Mouse (Mus musculus): ENCODE data around the gene Tnrc18. TPM values are rescaled to one million over a fixed set of nuclear protein-coding genes. Genes with fewer than 3 reads are reported as not detected.

Tnrc18 gene
- polyA plus RNA-seq, 1 experiment from 2014 or later: 36.4 TPM

DNA sequence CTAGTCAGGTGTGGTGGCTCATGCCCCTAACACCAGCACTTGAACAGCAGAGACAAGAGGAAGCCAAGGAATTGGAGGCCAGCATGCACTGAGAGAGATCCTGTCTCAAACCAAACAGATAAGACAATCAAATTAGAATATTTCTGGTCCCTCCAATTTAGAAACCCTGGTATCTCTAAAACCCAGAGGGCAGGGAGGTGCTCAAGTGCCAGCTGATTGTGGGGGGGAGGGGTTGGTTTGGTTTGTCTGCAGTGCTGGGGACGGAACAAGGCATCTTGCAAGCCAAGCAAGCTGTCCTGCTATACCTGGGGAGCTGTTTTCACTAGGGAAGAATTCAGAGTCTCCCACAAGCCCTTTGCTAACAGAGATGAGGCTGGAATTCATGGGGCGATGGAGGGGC is 15.5 kb downstream of the Tnrc18 start:
- no peak for ATAC-seq (ENCODE audit: low read depth)
- no peaks in the 10 kb centered on the region for H3K9me3 ChIP-seq (ENCODE audit: control insufficient read depth, low read length)
- H3K4me2 ChIP-seq (ENCODE audit: low read depth, low read length): no peak overlapping the region
- no peak overlapping the region for H3K27ac ChIP-seq (ENCODE audit: low read depth, low read length)
- H3K36me3 ChIP-seq (ENCODE audit: control insufficient read depth, insufficient read depth, low read length): no peaks in the 10 kb centered on the region; the same call in 1 of the 2 replicates
- WGBS: 55% methylated on average over 2 of the region's 2 CpGs
- no peak overlapping the region for H3K4me3 ChIP-seq (ENCODE audit: low read depth, low read length)
- peaks cover 45% of the 10 kb centered on the region for H3K4me1 ChIP-seq (ENCODE audit: control insufficient read depth, insufficient read depth, low read length)
- H3K9ac ChIP-seq (replicated peaks; ENCODE audit: low read depth, low read length): no peak overlapping the region
- H3K27me3 ChIP-seq (ENCODE audit: control insufficient read depth, insufficient read depth, low read length): no peaks in the 10 kb centered on the region

DNA sequence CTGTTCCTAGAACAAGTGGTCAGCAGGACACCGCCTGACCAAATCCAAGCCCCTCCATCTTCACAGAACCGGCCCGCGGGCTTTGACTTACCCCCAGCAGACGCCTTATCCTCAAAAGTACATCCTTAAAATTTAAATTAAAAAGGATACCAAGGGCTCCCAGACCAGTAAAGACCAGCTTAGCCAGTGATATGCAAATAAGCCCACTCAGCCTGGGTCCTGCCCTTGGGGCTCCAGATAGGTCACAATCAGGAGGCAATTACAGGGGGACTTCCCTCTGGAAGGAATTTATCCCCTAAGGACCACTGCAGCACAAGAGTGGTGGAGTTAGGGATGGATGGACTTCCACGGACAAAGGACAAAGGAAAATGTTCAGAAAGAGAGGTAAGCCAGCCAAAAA is 16.8 kb downstream of the Tnrc18 start:
- Histone ChIP-seq H3K9me3 (ENCODE audit: control insufficient read depth, low read length) (no peaks in the 10 kb centered on the region), H3K4me1 (ENCODE audit: control insufficient read depth, insufficient read depth, low read length) (peaks cover 49% of the 10 kb centered on the region), H3K36me3 (ENCODE audit: control insufficient read depth, insufficient read depth, low read length) (no peaks in the 10 kb centered on the region; the same call in 1 of the 2 replicates), H3K4me2 (ENCODE audit: low read depth, low read length) (no peak overlapping the region), H3K27ac (ENCODE audit: low read depth, low read length) (no peak overlapping the region), H3K4me3 (ENCODE audit: low read depth, low read length) (no peak overlapping the region), H3K27me3 (ENCODE audit: control insufficient read depth, insufficient read depth, low read length) (no peaks in the 10 kb centered on the region), H3K9ac (replicated peaks; ENCODE audit: low read depth, low read length) (no peak overlapping the region)
- ATAC-seq (ENCODE audit: low read depth): no peak
- WGBS: 26% methylated on average over 6 of the region's 6 CpGs

DNA sequence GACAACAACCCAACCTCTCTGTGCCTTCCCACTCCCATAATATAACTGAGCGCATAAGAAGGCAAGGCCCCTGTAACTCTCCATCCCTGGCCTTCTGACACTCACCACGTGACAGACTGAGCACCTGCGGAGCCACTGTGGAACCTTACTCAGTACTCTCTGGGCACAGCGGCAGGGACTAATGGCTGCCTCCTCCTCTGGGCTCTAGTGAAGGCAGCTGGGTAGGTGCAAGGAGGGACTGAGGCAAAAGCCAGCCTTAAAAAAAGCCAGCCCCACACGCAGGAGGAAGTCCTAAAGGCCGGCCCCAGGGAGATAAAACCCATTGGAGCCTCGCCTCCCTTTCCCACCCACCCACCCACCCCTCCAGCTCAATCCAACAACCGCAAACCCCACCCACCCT is 17.3 kb downstream of the Tnrc18 start:
- H3K4me2 ChIP-seq (ENCODE audit: low read depth, low read length): no peak overlapping the region
- H3K4me3 ChIP-seq (ENCODE audit: low read depth, low read length): no peak overlapping the region
- no peaks in the 10 kb centered on the region for H3K36me3 ChIP-seq (ENCODE audit: control insufficient read depth, insufficient read depth, low read length)
- WGBS: 24% methylated on average over 8 of the region's 8 CpGs
- H3K27ac ChIP-seq (ENCODE audit: low read depth, low read length): no peak overlapping the region
- H3K27me3 ChIP-seq (ENCODE audit: control insufficient read depth, insufficient read depth, low read length): no peaks in the 10 kb centered on the region
- no peak for ATAC-seq (ENCODE audit: low read depth)
- H3K9me3 ChIP-seq (ENCODE audit: control insufficient read depth, low read length): no peaks in the 10 kb centered on the region
- peaks cover 49% of the 10 kb centered on the region for H3K4me1 ChIP-seq (ENCODE audit: control insufficient read depth, insufficient read depth, low read length)
- H3K9ac ChIP-seq (replicated peaks; ENCODE audit: low read depth, low read length): no peak overlapping the region

DNA sequence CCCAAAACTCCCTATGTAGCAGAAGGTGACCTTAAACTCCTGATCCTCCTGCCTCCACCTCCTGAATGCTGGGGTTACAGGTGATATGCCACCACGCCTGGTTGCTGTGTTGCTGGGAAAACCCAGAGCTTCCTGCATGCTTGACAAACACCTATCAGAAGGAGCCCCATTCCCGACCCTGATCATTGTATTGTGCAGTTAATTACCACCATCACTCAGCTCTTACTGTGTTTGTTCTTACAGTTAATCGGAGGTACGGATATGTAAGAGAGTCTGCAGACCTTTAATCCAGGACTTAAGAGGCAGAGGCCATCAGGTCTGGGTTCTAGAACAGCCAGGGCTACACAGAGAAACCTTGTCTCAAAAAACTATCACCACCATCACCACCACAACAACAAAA is 18.2 kb downstream of the Tnrc18 start:
- H3K4me1 ChIP-seq (ENCODE audit: control insufficient read depth, insufficient read depth, low read length): peaks cover 45% of the 10 kb centered on the region

DNA sequence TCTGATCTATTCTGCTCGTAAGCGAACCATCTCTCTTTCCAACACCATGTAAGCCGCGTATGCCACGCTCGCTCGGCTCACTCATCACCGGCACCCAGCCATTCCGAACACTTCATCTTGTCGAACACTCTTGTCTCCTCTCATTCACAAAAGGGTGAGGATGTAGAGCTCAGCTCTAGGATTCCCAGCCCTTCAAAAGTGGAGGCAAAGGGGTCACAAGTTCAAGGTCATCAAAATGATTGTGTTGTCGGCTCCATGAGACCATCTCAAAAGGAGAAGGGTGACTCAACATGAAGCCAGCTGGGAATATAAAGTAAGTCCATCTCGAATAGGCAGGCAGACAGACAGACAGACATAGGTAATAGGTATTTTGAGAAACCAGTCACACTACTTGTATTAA is 19.3 kb downstream of the Tnrc18 start:
- H3K27ac ChIP-seq (ENCODE audit: low read depth, low read length): no peak overlapping the region
- no peak for ATAC-seq (ENCODE audit: low read depth)
- WGBS: 66% methylated on average over 12 of the region's 12 CpGs
- no peak overlapping the region for H3K4me2 ChIP-seq (ENCODE audit: low read depth, low read length)
- H3K4me1 ChIP-seq (ENCODE audit: control insufficient read depth, insufficient read depth, low read length): peaks cover 51% of the 10 kb centered on the region
- no peak overlapping the region for H3K9ac ChIP-seq (replicated peaks; ENCODE audit: low read depth, low read length)
- H3K36me3 ChIP-seq (ENCODE audit: control insufficient read depth, insufficient read depth, low read length): 0 out of 2 replicates have a peak, but pooled peaks cover 4% of the 10 kb centered on the region
- no peaks in the 10 kb centered on the region for H3K27me3 ChIP-seq (ENCODE audit: control insufficient read depth, insufficient read depth, low read length)
- H3K4me3 ChIP-seq (ENCODE audit: low read depth, low read length): no peak overlapping the region
- H3K9me3 ChIP-seq (ENCODE audit: control insufficient read depth, low read length): no peaks in the 10 kb centered on the region

More for the DNA sequence above, 18.2 kb downstream of the Tnrc18 start:
- H3K9me3 ChIP-seq (ENCODE audit: control insufficient read depth, low read length): no peaks in the 10 kb centered on the region
- no peak overlapping the region for H3K27ac ChIP-seq (ENCODE audit: low read depth, low read length)
- 50% methylated on average over 4 of the region's 4 CpGs for whole genome bisulfite sequencing
- H3K9ac ChIP-seq (replicated peaks; ENCODE audit: low read depth, low read length): no peak overlapping the region
- H3K27me3 ChIP-seq (ENCODE audit: control insufficient read depth, insufficient read depth, low read length): no peaks in the 10 kb centered on the region
- 0 out of 2 replicates have a peak, but pooled peaks cover 4% of the 10 kb centered on the region for H3K36me3 ChIP-seq (ENCODE audit: control insufficient read depth, insufficient read depth, low read length)
- no peak overlapping the region for H3K4me3 ChIP-seq (ENCODE audit: low read depth, low read length)
- no peak for ATAC-seq (ENCODE audit: low read depth)
- no peak overlapping the region for H3K4me2 ChIP-seq (ENCODE audit: low read depth, low read length)

DNA sequence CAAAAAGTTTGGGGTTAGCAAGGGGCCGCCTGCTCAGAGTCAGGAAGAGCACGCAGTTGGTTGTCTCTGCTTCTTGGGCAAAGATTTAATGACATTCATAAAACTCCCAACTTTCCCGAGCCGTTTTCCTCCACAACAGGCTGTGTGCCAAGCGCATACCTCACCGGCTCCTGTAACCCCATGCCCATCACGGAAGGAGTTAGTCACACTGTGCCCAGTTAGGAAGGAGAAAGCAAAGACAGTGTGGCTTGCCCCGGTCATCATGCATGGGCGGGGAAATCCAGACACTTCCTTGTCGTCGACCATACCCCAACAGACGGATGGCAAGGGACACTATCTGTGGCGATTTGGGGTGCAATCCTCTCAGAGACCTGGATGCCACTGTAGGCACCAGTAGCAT is 19.8 kb downstream of the Tnrc18 start:
- no peak for ATAC-seq (ENCODE audit: low read depth)
- no peak overlapping the region for H3K27ac ChIP-seq (ENCODE audit: low read depth, low read length)
- no peaks in the 10 kb centered on the region for H3K27me3 ChIP-seq (ENCODE audit: control insufficient read depth, insufficient read depth, low read length)
- H3K4me3 ChIP-seq (ENCODE audit: low read depth, low read length): no peak overlapping the region
- H3K4me1 ChIP-seq (ENCODE audit: control insufficient read depth, insufficient read depth, low read length): peaks cover 47% of the 10 kb centered on the region
- H3K36me3 ChIP-seq (ENCODE audit: control insufficient read depth, insufficient read depth, low read length): 0 out of 2 replicates have a peak, but pooled peaks cover 4% of the 10 kb centered on the region
- H3K9ac ChIP-seq (replicated peaks; ENCODE audit: low read depth, low read length): no peak overlapping the region
- no peaks in the 10 kb centered on the region for H3K9me3 ChIP-seq (ENCODE audit: control insufficient read depth, low read length)
- WGBS: 73% methylated on average over 13 of the region's 13 CpGs
- H3K4me2 ChIP-seq (ENCODE audit: low read depth, low read length): no peak overlapping the region

DNA sequence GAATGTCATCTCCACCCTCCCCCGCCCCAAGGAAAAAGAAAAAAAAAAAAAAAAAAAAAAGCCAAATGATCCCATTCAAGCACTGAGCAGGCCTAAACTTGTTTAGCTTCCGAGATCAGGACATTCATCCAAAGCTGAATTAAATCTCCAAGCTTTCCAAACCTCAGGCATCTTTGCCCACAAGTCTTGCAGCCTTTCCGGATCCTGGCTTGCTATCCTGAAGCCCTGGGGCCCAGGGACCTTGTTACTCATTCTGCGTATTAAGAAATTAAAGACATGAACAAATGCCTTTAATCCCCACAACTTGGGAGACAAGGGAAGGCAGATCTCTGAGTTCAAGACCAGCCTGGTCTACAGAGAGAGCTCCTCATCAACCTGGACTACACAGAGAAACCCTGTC is 20.5 kb downstream of the Tnrc18 start:
- 87% methylated on average over 4 of the region's 4 CpGs for WGBS
- Histone ChIP-seq H3K9me3 (ENCODE audit: control insufficient read depth, low read length) (no peaks in the 10 kb centered on the region), H3K4me1 (ENCODE audit: control insufficient read depth, insufficient read depth, low read length) (peaks cover 41% of the 10 kb centered on the region), H3K36me3 (ENCODE audit: control insufficient read depth, insufficient read depth, low read length) (0 out of 2 replicates have a peak, but pooled peaks cover 4% of the 10 kb centered on the region), H3K9ac (replicated peaks; ENCODE audit: low read depth, low read length) (no peak overlapping the region), H3K27me3 (ENCODE audit: control insufficient read depth, insufficient read depth, low read length) (no peaks in the 10 kb centered on the region), H3K27ac (ENCODE audit: low read depth, low read length) (peak overlapping the region; percentile 10; the same call in 1 of the 2 replicates), H3K4me3 (ENCODE audit: low read depth, low read length) (no peak overlapping the region), H3K4me2 (ENCODE audit: low read depth, low read length) (no peak overlapping the region)
- no peak for ATAC-seq (ENCODE audit: low read depth)

DNA sequence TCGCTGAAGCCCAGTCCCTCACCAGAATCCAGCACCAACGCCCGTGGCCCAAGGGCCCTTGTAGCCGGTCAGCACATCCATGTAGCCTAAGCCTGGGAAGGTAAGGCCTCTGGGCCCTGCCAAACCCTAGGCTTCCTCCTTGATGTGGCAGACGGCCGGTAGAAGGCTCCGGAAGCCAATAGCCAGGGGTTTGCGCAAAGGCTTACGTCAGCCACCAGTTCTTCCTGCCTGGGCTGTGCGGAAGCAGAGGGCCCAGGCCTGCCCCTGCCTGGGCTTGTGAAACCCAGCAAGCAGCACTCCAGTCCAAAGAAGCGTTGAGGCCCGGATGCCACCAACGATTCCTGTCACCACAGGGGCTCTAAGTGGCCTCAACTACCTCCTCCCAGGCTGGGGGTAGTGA is 22.9 kb downstream of the Tnrc18 start:
- no peaks in the 10 kb centered on the region for H3K27me3 ChIP-seq (ENCODE audit: control insufficient read depth, insufficient read depth, low read length)

DNA sequence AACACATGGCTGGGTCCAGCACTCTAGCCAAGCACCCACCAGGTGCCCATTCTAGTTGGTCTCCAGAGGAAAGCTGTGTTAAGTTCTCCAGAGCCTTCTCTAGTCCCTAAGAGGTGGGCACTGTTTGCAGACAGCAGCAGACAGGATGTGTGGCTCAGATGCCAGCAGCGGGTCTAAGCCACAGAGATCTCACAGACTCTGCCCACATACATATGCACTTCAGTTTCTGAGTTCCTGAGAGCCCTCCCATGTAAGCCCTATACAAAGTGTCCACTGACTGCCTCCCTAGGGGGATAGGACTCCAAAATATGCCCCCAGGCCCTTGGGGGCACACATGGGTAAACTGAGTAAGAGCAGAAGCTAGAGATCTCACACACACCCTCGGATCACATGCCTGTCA is 23.3 kb downstream of the Tnrc18 start:
- Histone ChIP-seq H3K27ac (ENCODE audit: low read depth, low read length) (no peak overlapping the region), H3K36me3 (ENCODE audit: control insufficient read depth, insufficient read depth, low read length) (peaks cover 12% of the 10 kb centered on the region; the same call in 1 of the 2 replicates), H3K4me1 (ENCODE audit: control insufficient read depth, insufficient read depth, low read length) (peaks cover 19% of the 10 kb centered on the region), H3K9me3 (ENCODE audit: control insufficient read depth, low read length) (no peaks in the 10 kb centered on the region), H3K4me3 (ENCODE audit: low read depth, low read length) (no peak overlapping the region), H3K4me2 (ENCODE audit: low read depth, low read length) (no peak overlapping the region), H3K9ac (replicated peaks; ENCODE audit: low read depth, low read length) (no peak overlapping the region), H3K27me3 (ENCODE audit: control insufficient read depth, insufficient read depth, low read length) (no peaks in the 10 kb centered on the region)
- no peak for ATAC-seq (ENCODE audit: low read depth)
- 83% methylated on average over 2 of the region's 2 CpGs for WGBS

More for the DNA sequence above, 22.9 kb downstream of the Tnrc18 start:
- H3K9ac ChIP-seq (replicated peaks; ENCODE audit: low read depth, low read length): 0 out of 2 replicates have a peak overlapping the region, but pooled peaks have one; percentile 11
- no peak overlapping the region for H3K4me3 ChIP-seq (ENCODE audit: low read depth, low read length)
- H3K4me1 ChIP-seq (ENCODE audit: control insufficient read depth, insufficient read depth, low read length): peaks cover 19% of the 10 kb centered on the region
- WGBS: 89% methylated on average over 13 of the region's 13 CpGs
- no peak for ATAC-seq (ENCODE audit: low read depth)
- no peak overlapping the region for H3K27ac ChIP-seq (ENCODE audit: low read depth, low read length)
- H3K4me2 ChIP-seq (ENCODE audit: low read depth, low read length): no peak overlapping the region
- H3K36me3 ChIP-seq (ENCODE audit: control insufficient read depth, insufficient read depth, low read length): peaks cover 7% of the 10 kb centered on the region; the same call in 1 of the 2 replicates
- no peaks in the 10 kb centered on the region for H3K9me3 ChIP-seq (ENCODE audit: control insufficient read depth, low read length)

Data from neural tube, embryonic 14.5 days (tissue).